ENCODE assay signal across 29 mouse cellular contexts in the genomic region with DNA sequence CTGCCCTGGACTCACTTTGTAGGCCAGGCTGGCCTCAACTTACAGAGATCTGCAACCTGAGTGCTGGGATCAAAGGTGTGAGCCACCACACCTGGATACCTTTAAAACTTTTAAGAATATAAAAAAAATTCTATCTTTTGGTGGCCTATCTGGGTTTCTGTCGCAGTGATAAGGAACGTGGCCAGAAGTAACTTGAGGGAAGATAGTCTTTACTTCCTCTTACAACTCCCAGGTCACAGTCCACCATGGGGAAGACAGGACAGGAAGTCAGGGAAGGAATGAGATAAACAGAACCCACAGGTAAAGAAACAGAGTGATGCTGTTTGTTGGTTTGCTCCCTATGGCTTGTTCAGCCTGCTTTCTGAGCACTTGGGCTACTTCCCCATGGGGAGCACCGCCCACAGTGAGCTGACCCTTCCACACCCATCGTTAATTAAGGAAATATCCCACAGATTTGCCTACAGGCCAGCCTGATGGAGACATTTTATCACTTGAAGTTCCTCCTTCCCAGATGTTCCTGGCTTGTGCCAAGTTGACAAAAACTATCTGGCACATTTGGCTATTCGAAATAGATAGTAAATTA. TPM values are rescaled to one million over a fixed set of nuclear protein-coding genes. Genes with fewer than 3 reads are reported as not detected.
"Had no signal": no experiment of that assay in that cellular context is flagged by ENCODE, and none has a peak within 500 bp of the region (broad histone marks: within the 10 kb centered on the region; RNA-seq: fewer than 3 reads in every experiment).

No protein-coding gene starts in this region.

RNA-seq across cellular contexts. Expression of a gene that starts 4.9 kb away (rescaled TPM):
- total RNA-seq: gastrocnemius, adult 18-20 months; gastrocnemius, adult 8-10 months; gastrocnemius, postnatal 14 days; gastrocnemius, postnatal 36 days; heart, adult 2 months; heart, postnatal 14 days; heart, postnatal 36 days; hematopoietic stem cell, adult 5-6 weeks; hindbrain, postnatal 0 days; layer of hippocampus, adult 2 months; layer of hippocampus, postnatal 25 days; left cerebral cortex, adult 2 months; left cerebral cortex, postnatal 14 days; left cerebral cortex, postnatal 36 days had no signal
- polyA plus RNA-seq: heart, embryonic 11.5 days; heart, embryonic 13.5 days; heart, embryonic 15.5 days; heart, postnatal 0 days; hindbrain, embryonic 11.5 days; hindbrain, embryonic 13.5 days; hindbrain, embryonic 15.5 days; intestine, embryonic 14.5 days; kidney, embryonic 14.5 days; kidney, embryonic 16.5 days; limb, embryonic 10.5 days; limb, embryonic 12.5 days; liver, embryonic 11.5 days; liver, embryonic 13.5 days; liver, embryonic 15.5 days had no signal
